Mouse (Mus musculus) gastrocnemius, adult 18-20 months (tissue): ENCODE results near the gene Tbc1d16. TPM values are rescaled to one million over a fixed set of nuclear protein-coding genes. Genes with fewer than 3 reads are reported as not detected.

Experiments
- DNase-seq: peaks from one replicate; pipeline ENCODE4 v3.0.0; 2021; ENCODE audit warnings: low spot score
- total RNA-seq, 2 experiments: library from RNA; stranded (reverse); gene quantifications; 2 replicates each; pipeline ENCODE4 v1.2.3; 2021

The Tbc1d16 gene
- total RNA-seq, 2 experiments from 2014 or later: 29.7 to 29.9 TPM

DNA sequence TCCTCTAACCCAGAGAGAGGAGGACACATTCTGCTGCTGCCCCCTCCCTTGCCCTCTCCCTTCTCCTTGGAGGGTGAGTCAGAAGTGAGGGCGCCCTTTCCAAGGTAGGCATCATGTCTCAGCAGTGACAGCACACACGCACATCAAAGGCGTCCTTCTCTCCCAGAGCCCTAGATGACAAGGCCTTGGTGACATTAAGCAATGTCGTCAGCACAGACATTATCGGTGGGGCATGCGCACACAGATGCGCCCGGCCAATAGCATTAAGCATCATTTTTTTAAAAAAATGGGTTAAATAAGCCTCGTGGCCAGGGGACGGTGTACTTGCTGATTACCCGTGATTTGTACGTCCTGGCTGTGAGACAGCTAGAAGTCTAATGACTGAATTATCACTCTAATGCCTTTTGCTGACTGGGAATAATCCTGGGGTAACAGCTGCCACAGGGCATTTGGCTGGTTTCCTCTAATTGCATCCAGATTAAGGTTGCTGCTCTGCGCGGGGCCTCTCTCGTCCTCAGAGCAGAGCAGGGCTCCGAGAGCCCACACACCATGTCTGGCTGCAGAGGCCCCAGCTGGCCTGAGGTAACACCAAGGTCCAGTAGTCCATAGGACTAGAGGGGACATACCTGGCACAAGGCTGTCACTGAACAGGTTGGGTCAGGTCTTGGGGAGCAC is 83.4 kb downstream of the Tbc1d16 start:
- DNase-seq: no peak

GRCm38 (mm10) chr11:119143376-119144002 is 84.8 kb downstream of the Tbc1d16 start:
- DNase-seq: no peak

- no peak for DNase-seq
These were observed 85.7 kb downstream of the Tbc1d16 start for GRCm38 (mm10) chr11:119142615-119143014.

GRCm38 (mm10) chr11:119139026-119139425 is 89.3 kb downstream of the Tbc1d16 start:
- no peak for DNase-seq

- no peak for DNase-seq
These were observed 90.1 kb downstream of the Tbc1d16 start for GRCm38 (mm10) chr11:119138205-119138604.

GRCm38 (mm10) chr11:119134586-119134985 is 93.7 kb downstream of the Tbc1d16 start:
- DNase-seq: no peak

- peak; percentile 86 for DNase-seq
These were observed 94.7 kb downstream of the Tbc1d16 start for GRCm38 (mm10) chr11:119133437-119134221.

DNA sequence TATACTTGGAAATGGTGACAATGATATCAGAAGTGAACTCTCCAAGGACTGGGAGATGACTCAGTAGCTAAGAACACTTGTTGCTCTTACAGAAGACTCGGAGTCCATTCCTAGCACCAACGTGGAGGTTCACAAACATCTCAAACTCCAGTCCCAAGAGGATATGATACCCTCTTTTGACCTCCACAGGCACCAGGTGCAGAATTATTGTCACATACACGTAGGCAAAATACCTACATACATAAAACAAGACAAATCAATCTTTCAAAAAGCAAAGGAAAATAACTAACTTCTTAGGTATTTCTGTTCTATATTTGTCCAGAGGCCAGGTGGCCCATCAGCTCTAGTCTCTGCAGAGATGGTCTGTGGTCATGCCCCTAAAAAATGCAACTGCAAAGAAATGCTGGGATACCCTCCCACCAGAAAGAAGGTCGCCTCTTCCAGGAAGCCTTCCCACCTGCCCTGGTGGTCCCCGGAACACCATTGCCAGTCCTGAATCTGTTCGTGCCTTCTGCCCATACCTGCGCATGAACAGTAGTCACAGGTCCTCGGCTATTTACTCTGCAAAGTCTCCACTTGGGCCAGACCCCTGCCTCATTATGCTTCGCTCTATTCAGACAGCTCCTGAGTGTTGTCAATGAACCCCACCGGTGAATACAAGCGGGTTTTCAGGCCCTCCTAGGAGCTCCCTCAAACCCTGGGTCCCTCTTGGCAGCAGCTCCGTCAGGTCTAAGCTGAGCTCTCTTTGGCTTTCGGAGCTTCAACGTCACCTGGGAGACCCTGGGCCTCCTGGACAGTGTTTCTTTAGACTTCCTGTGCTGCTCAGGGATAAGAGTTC is 95.9 kb downstream of the Tbc1d16 start:
- DNase-seq: no peak

DNA sequence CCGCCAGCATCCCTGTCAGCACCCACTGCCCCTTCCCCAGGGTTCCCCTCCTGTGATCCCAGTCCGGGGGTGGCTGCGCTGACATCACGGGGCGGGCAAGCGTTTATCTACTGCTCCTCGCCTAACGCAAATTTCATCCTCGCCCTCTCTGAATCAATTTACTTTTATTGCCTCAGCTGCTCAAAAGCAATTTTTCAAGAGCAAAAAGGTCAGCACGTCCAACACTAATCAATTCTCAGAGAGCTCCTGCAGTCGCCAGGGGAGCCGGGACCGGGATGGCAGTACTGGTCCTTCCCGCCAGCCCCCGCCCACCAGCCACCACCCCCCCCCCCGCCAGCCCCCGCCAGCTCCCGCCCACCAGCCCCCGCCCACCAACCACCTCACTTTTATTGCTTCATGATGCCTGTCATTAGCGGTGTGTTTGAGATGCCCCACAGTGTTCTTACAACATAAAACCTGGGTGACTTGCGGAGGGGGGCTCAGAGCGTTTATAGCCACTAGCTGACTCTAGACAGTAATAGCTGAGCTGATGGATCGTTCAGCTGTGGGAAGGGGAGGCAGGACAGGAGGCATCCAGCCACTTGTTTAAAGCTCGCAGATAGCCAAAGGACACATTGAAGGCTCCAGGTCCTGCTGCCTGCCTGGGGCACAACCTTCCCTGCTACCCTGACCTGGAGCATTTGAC is 98.1 kb downstream of the Tbc1d16 start:
- no peak for DNase-seq

- no peak for DNase-seq
These were observed 98.8 kb downstream of the Tbc1d16 start for GRCm38 (mm10) chr11:119129281-119130058.

DNA sequence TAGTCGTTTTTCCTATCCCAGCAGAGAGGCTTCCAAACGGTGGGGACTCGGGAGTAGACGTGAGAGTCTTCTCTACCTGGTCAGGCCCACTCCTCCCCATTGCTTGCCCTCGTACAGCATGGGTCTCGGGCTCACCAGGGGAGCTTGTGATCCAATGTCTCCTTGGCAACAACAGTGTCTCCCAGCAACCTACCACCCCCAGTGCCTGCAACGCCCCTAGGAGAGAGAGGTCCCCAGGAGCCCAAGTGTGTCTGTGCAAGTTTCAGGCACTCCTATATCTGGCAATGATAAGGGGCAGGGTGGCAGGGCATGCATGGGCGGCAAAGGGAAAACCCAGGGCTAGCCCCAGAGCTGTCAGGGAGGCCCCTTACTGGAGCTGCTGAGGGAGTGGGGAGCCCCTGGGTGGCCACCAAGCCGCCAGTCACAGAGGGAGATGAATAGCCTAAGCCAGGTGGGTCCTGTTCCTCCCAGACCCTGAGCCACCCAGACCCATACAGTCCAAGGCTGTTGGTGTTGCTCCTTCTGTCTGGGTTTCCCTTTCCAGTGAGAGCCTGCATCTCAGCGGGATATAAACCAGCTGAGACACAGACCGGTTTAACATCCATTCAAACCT is 99.5 kb downstream of the Tbc1d16 start:
- DNase-seq: no peak

- DNase-seq: peak; percentile 82
These were observed 100.4 kb downstream of the Tbc1d16 start for GRCm38 (mm10) chr11:119127686-119128473.

- peak; percentile 24 for DNase-seq
These were observed 101.2 kb downstream of the Tbc1d16 start for GRCm38 (mm10) chr11:119127147-119127546.

- DNase-seq: peak; percentile 85
These were observed 102.1 kb downstream of the Tbc1d16 start for GRCm38 (mm10) chr11:119125929-119126861.

DNA sequence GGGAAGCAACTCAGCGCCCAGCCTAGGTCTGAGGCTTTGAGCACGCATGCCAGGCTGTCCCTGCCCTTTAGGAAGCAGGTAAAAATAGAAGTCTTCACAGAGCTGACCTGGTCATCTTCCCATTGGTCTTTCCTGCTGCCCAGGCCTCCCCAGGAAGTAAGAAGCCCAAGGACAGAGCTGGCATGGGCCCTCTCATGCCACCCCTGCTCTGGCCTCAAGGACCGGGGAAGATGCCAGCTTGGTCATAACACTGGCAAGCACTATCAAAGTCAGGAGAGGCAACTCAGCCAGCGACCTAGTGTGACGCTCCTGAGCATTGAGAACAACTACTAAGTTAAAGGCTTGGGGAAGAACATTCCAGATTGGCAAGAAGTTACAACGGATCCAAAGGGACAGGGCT is 103.8 kb downstream of the Tbc1d16 start:
- DNase-seq: peak; percentile 88

DNA sequence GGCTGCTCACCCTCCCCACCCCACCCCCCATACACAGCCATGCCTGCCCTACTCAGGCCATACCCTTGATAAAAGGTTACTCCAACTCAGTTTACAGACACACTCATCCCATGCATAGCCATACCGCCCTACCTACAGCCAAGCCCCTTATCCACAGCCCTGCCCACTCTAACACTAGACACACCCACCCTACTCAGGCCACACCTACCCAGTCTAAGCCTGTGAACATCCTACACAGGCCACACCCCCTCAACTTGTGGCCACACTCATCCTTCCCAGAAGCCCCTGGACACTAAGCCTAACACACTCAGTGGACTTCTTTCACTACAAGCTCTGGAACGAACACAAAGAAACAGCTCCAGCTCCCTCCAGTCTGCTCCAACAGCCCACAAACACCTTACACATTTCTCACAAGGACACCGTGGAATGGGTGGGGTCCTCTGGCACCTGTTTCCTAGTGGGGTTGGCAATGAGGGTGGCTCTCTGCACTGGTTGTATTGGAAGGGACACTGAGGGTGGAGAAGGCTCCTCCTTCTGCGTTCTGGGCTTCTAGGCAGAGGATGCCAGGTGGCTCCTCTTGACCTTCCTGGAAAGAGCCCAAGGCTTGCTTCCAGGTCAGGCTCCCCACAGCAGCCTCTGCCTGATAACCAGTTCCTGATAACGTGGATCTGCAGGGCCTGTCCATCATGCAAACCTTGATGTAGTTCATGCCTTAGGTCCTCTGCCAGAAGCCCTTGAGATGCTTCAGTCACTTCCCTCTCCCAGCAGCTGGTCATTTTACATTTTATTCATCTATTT is 104.6 kb downstream of the Tbc1d16 start:
- peak; percentile 13 for DNase-seq

GRCm38 (mm10) chr11:119122396-119122795 is 105.9 kb downstream of the Tbc1d16 start:
- DNase-seq: no peak
